Mouse (Mus musculus) heart, postnatal 0 days (tissue): ENCODE measurements at regions not wholly inside any gene's neighbourhood (a gene's known extent, or its start where the extent isn't known, plus 50 kb on each side); places are given as distances from the start of the nearest gene placed in this dataset.

Source experiments
- ATAC-seq: fragments of 200-750 bp; cut with Nextera tagmentation; 2 replicates; pipeline ENCODE4 v1.8.0; 2017; ENCODE audit warnings: low read depth, moderate number of reproducible peaks, moderate library complexity; ENCODE audit not compliant: insufficient read depth
- DNase-seq: peaks from one replicate; pipeline ENCODE4 v3.0.0-alpha.2; 2016; ENCODE audit warnings: low spot score
- H3K27ac ChIP-seq: fragments of 300-500 bp; sonication (generic); 2 replicates; pipeline ENCODE4 v1.5.1; 2014; ENCODE audit warnings: low read depth, mild to moderate bottlenecking
- H3K27me3 ChIP-seq: fragments of 300-500 bp; sonication (generic); 2 replicates; pipeline ENCODE4 v1.6.1; 2014; ENCODE audit warnings: low read length, mixed read lengths; ENCODE audit not compliant: control insufficient read depth, insufficient read depth
- H3K36me3 ChIP-seq: fragments of 300-500 bp; sonication (generic); replicated peaks from 2 replicates; pipeline ENCODE4 v1.6.1; 2014; ENCODE audit warnings: low read length, mixed read lengths; ENCODE audit not compliant: control insufficient read depth, insufficient read depth
- H3K4me1 ChIP-seq: fragments of 300-500 bp; sonication (generic); 2 replicates; pipeline ENCODE4 v1.6.1; 2014; ENCODE audit warnings: antibody characterized with exemption; ENCODE audit not compliant: control insufficient read depth, insufficient read depth
- H3K4me2 ChIP-seq: fragments of 300-500 bp; sonication (generic); 2 replicates; pipeline ENCODE4 v1.6.1; 2014; ENCODE audit warnings: low read depth, mild to moderate bottlenecking, low read length, moderate library complexity
- H3K4me3 ChIP-seq: fragments of 300-500 bp; sonication (generic); 2 replicates; pipeline ENCODE4 v1.5.1; 2014; ENCODE audit warnings: low read depth, low read length
- H3K9ac ChIP-seq: fragments of 300-500 bp; sonication (generic); replicated peaks from 2 replicates; pipeline ENCODE4 v1.6.1; 2014; ENCODE audit warnings: low read depth, low read length, mixed read lengths
- H3K9me3 ChIP-seq: fragments of 300-500 bp; sonication (generic); replicated peaks from 2 replicates; pipeline ENCODE4 v1.6.1; 2016; ENCODE audit warnings: low read length; ENCODE audit not compliant: control insufficient read depth
- CTCF ChIP-seq: IDR thresholded peaks from 2 replicates; pipeline ENCODE4 v1.5.1; 2016; ENCODE audit warnings: antibody characterized with exemption, control low read depth, low read depth
- EP300 ChIP-seq: IDR thresholded peaks from 2 replicates; pipeline ENCODE4 v1.6.1; 2016; ENCODE audit warnings: antibody characterized with exemption, low read depth
- WGBS: fragments of 180-500 bp; shearing (Covaris S2); extraction: QIAGEN DNeasy Blood & Tissue Kit; methylation state at CpG from one replicate; pipeline ENCODE4 v1.1.7; 2014; 5-methylcytosine and 5-hydroxymethylcytosine counted together

DNA sequence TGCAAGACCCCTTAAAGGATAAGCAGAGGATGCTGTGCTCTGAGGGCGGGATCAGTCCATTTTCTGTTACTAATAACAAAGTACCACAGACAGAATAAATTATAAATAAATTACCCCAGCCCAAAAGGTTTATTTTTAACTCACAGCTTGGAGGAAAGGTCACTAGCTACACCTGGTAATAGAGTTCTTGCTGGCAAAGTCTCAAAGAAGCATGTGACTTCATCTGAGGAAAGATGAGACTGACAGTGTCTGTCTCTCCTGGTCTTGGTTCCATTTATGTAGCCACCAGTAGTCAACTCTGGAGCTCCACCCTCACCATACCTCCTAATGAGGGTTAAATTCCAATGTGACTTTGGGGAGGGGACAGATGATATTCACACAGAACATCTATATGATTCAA lies 90.0 kb downstream of the Fam204a start:
- Histone ChIP-seq H3K36me3 (no peaks in the 10 kb centered on the region), H3K4me3 (no peak overlapping the region), H3K4me2 (no peak overlapping the region), H3K9me3 (no peaks in the 10 kb centered on the region), H3K4me1 (no peaks in the 10 kb centered on the region), H3K27ac (no peak overlapping the region), H3K9ac (no peak overlapping the region), H3K27me3 (no peaks in the 10 kb centered on the region)
- WGBS = 88% methylated on average over 1 of the region's 1 CpGs
- DNase-seq (no peak), ATAC-seq (no peak)
- TF ChIP-seq CTCF (no peak), EP300 (no peak)

- Histone ChIP-seq H3K27me3 (no peaks in the 10 kb centered on the region), H3K9me3 (no peaks in the 10 kb centered on the region), H3K9ac (no peak overlapping the region), H3K27ac (no peak overlapping the region), H3K4me1 (no peaks in the 10 kb centered on the region), H3K36me3 (no peaks in the 10 kb centered on the region), H3K4me2 (no peak overlapping the region), H3K4me3 (no peak overlapping the region)
- ATAC-seq = no peak
- TF ChIP-seq CTCF (no peak), EP300 (no peak)
- 59% methylated on average over 4 of the region's 4 CpGs for WGBS
- DNase-seq = no peak
These were observed 91.8 kb downstream of the Fam204a start for GRCm38 (mm10) chr19:60134447-60135328.

DNA sequence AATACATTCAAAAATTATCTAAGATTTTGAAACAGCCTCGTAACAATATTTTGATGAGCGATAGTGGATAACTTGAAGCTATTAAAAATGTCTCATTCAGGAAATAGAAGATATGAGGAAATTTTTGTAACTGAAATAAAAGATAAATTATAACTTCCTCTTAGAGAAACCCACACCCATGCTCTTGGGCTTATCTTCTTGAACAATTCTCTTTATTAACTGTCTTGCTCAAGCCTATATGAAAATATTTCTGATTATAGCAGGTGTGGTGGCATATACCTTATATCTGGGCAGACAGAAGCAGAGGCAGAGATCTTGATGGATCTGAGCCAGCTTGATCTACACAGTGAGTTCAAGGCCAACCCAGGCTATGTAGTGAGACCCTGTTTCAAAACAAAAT lies 96.9 kb downstream of the Fam204a start:
- H3K4me1 ChIP-seq = no peaks in the 10 kb centered on the region
- no peak overlapping the region for H3K27ac ChIP-seq
- H3K36me3 ChIP-seq = no peaks in the 10 kb centered on the region
- H3K4me2 ChIP-seq = no peak overlapping the region
- WGBS = 77% methylated on average over 2 of the region's 2 CpGs
- H3K9me3 ChIP-seq = no peaks in the 10 kb centered on the region
- H3K27me3 ChIP-seq = no peaks in the 10 kb centered on the region
- DNase-seq = no peak
- no peak for ATAC-seq
- H3K9ac ChIP-seq = no peak overlapping the region
- TF ChIP-seq EP300 (no peak), CTCF (no peak)
- no peak overlapping the region for H3K4me3 ChIP-seq

- no peak for DNase-seq
- H3K27ac ChIP-seq = no peak overlapping the region
- no peak overlapping the region for H3K4me2 ChIP-seq
- no peak for ATAC-seq
- no peaks in the 10 kb centered on the region for H3K36me3 ChIP-seq
- no peak overlapping the region for H3K4me3 ChIP-seq
- H3K27me3 ChIP-seq = no peaks in the 10 kb centered on the region
- H3K9me3 ChIP-seq = no peaks in the 10 kb centered on the region
- H3K9ac ChIP-seq = no peak overlapping the region
- no peak for TF ChIP-seq EP300
- TF ChIP-seq CTCF = no peak
- H3K4me1 ChIP-seq = no peaks in the 10 kb centered on the region
- 67% methylated on average over 2 of the region's 2 CpGs for WGBS
These were observed 101.9 kb downstream of the Fam204a start for GRCm38 (mm10) chr19:60124638-60125037.

DNA sequence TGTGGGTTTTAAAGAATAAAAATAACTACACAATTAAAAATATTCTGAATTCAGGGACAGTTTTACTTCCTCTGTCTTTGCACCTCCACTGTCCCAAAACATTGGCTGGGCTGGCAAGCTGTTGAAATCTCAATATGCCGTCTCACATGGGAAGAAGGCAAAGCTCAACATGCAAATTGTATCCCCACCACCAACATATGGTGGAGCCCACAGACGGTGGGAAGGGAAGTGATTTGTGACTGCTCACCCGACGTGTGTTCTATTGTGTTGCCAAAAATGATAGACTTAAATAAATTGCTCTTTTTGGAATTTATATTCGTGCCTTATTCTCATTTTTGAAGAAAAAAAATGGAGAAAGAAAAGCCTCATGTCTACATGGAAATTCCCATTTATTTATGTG lies 105.6 kb downstream of the Fam204a start:
- no peak for TF ChIP-seq CTCF
- TF ChIP-seq EP300 = no peak
- no peak overlapping the region for H3K4me2 ChIP-seq
- no peak overlapping the region for H3K4me3 ChIP-seq
- 74% methylated on average over 5 of the region's 5 CpGs for WGBS
- H3K27me3 ChIP-seq = no peaks in the 10 kb centered on the region
- H3K36me3 ChIP-seq = no peaks in the 10 kb centered on the region
- H3K27ac ChIP-seq = no peak overlapping the region
- H3K9ac ChIP-seq = no peak overlapping the region
- H3K4me1 ChIP-seq = no peaks in the 10 kb centered on the region
- DNase-seq = no peak
- no peak for ATAC-seq
- no peaks in the 10 kb centered on the region for H3K9me3 ChIP-seq

GRCm38 (mm10) chr19:60119051-60119450 lies 107.5 kb downstream of the Fam204a start:
- WGBS = 35% methylated on average over 1 of the region's 1 CpGs
- Histone ChIP-seq H3K27me3 (no peaks in the 10 kb centered on the region), H3K9ac (no peak overlapping the region), H3K9me3 (no peaks in the 10 kb centered on the region), H3K27ac (no peak overlapping the region), H3K4me2 (no peak overlapping the region), H3K36me3 (no peaks in the 10 kb centered on the region), H3K4me1 (no peaks in the 10 kb centered on the region), H3K4me3 (no peak overlapping the region)
- DNase-seq = no peak
- TF ChIP-seq EP300 = no peak
- no peak for TF ChIP-seq CTCF
- no peak for ATAC-seq
